In genomic region chr14:71672481-71672880, GRCm38 (mm10) we compare ENCODE assay signal across 22 mouse cellular contexts.
DNase-seq lines count a peak whose midpoint lies in the region; ATAC-seq and TF ChIP-seq lines count a peak whose summit lies in the region.
"Had no signal": no experiment of that assay in that cellular context is flagged by ENCODE, and none has a peak within 500 bp of the region (broad histone marks: within the 10 kb centered on the region; RNA-seq: fewer than 3 reads in every experiment).

No protein-coding gene starts in this region.

- TF ChIP-seq CTCF in brain, embryonic 14.5 days (IDR thresholded peaks at IDR 0.05; ENCODE audit: borderline replicate concordance, extremely low read depth, insufficient read depth, insufficient read length) = no peak

- H3K4me2 ChIP-seq in hindbrain, embryonic 15.5 days = no peak overlapping the region
- no peak overlapping the region for H3K4me2 ChIP-seq in hindbrain, embryonic 13.5 days
- H3K4me2 ChIP-seq: forebrain, embryonic 13.5 days; heart, embryonic 11.5 days; hindbrain, embryonic 12.5 days had no signal

- ATAC-seq in cerebellum, adult (ENCODE audit: insufficient number of reproducible peaks, low FRiP score, low TSS enrichment) = no peak
- no peak for ATAC-seq in hindbrain, embryonic 15.5 days (ENCODE audit: low FRiP score, low read depth)
- ATAC-seq in hindbrain, embryonic 13.5 days (ENCODE audit: low FRiP score) = no peak
- ATAC-seq: forebrain, embryonic 13.5 days; forebrain, embryonic 16.5 days; hindbrain, postnatal 0 days; inflammation-experienced regulatory T-cells, adult 6 months; intestine, embryonic 16.5 days; Patski had no signal

- WGBS in hindbrain, embryonic 15.5 days = 65% methylated on average over 1 of the region's 1 CpGs
- 71% methylated on average over 1 of the region's 1 CpGs for WGBS in hindbrain, embryonic 13.5 days

- H3K36me3 ChIP-seq in hindbrain, embryonic 15.5 days = no peaks in the 10 kb centered on the region
- no peaks in the 10 kb centered on the region for H3K36me3 ChIP-seq in hindbrain, embryonic 13.5 days
- H3K36me3 ChIP-seq: forebrain, embryonic 10.5 days; G1E; hindbrain, embryonic 12.5 days had no signal

- no peaks in the 10 kb centered on the region for H3K27me3 ChIP-seq in hindbrain, embryonic 15.5 days
- no peaks in the 10 kb centered on the region for H3K27me3 ChIP-seq in hindbrain, embryonic 13.5 days
- H3K27me3 ChIP-seq: forebrain, embryonic 13.5 days; hindbrain, embryonic 12.5 days; Patski had no signal

- no peak for TF ChIP-seq POLR2A in brain, embryonic 14.5 days (IDR thresholded peaks at IDR 0.05; ENCODE audit: borderline replicate concordance, extremely low read depth, insufficient read depth, insufficient read length, poor library complexity, severe bottlenecking)

- no peaks in the 10 kb centered on the region for H3K9me3 ChIP-seq in hindbrain, embryonic 15.5 days
- H3K9me3 ChIP-seq in hindbrain, embryonic 13.5 days = no peaks in the 10 kb centered on the region
- H3K9me3 ChIP-seq: forebrain, embryonic 10.5 days; forebrain, embryonic 13.5 days; hindbrain, embryonic 12.5 days had no signal

- H3K27ac ChIP-seq in hindbrain, embryonic 15.5 days (replicated peaks) = peak overlapping the region; percentile 42; the same call in 1 of the 2 replicates
- no peak overlapping the region for H3K27ac ChIP-seq in hindbrain, embryonic 13.5 days
- H3K27ac ChIP-seq: forebrain, embryonic 10.5 days; forebrain, embryonic 13.5 days; hindbrain, embryonic 12.5 days; hindbrain, postnatal 0 days had no signal

- H3K4me1 ChIP-seq in hindbrain, embryonic 15.5 days (replicated peaks) = peaks cover 17% of the 10 kb centered on the region
- H3K4me1 ChIP-seq in hindbrain, embryonic 13.5 days (replicated peaks) = peaks cover 6% of the 10 kb centered on the region; the same call in 1 of the 2 replicates
- H3K4me1 ChIP-seq: hindbrain, embryonic 12.5 days had no signal

- H3K9ac ChIP-seq in hindbrain, embryonic 15.5 days = no peak overlapping the region
- no peak overlapping the region for H3K9ac ChIP-seq in hindbrain, embryonic 13.5 days
- H3K9ac ChIP-seq: forebrain, embryonic 13.5 days; hindbrain, embryonic 12.5 days had no signal

- peak; percentile 8 to 23 for DNase-seq in cerebellum, adult 18-20 months
- peak; percentile 2 for DNase-seq in brain, embryonic 14.5 days (ENCODE audit: low read depth)
- DNase-seq in cerebellum, postnatal 36 days = peak; percentile 14 to 21
- DNase-seq in thymus, postnatal 4 days = no peak
- DNase-seq: adrenal gland, postnatal 14 days; B cell, adult 2 months; gastrocnemius, postnatal 10 days; gastrocnemius, postnatal 36 days; kidney, adult 2 months had no signal

- no peak overlapping the region for H3K4me3 ChIP-seq in hindbrain, embryonic 15.5 days
- no peak overlapping the region for H3K4me3 ChIP-seq in hindbrain, embryonic 13.5 days
- H3K4me3 ChIP-seq: forebrain, embryonic 10.5 days; forebrain, embryonic 13.5 days; hindbrain, embryonic 12.5 days had no signal
